Mouse (Mus musculus): ENCODE results near the gene Comtd1. TPM values are rescaled to one million over a fixed set of nuclear protein-coding genes. Genes with fewer than 3 reads are reported as not detected.

Gene Comtd1
- polyA plus RNA-seq (2014; fragmentation: Nextera tagmentation; extraction: Ambion mirVana) = 18.7 and 19.4 TPM in 2 replicates

DNA sequence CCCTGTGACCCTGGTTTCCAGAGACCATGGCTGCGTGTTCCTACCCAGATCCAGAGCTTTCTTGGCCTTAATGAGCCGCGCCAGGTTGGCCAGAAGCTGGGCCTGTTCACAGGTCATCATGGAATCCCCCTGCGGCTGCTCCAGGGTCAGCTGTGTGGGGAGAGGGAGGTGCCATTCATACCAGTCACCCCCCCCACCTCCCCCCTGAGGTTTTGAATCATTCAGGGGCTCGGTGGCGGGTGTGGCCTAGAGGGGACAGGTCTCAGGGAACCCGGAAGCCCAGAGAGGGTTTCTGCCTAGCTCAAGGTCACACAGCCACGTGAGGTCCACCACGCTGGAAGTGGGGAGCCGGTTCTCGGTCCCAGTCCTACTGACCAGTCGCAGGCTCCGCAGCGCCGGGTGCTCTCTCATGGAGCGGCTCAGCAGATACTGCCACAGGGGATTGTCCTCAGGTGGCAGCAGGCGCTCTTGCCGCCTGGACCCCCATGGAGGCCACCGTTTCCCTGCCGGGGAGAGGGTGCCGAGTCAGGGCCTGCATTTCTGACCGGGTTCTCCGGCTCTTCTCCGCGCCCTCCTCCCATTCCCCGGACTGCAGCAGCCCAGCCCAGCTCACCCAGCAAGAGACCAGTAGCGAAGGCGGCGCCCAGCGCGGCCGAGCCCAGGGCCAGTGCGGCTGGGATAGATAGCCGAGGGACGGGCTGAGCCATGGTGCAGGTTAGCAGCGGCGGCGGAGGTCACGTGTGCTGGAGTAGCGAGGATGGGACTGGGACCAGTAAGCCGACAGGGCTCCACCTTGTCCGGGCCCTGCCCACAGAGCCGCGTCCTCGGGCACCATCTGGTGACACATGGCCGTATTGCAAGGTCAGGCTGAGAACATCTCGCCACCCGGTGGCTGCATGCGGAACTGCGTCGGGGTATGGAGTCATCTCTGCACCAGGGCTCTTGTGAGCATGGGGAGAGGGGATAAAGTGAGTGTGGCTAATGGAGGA, at the start of gene Comtd1:
Gene Comtd1, minus strand, starts transcription at position 812 of the 989 bp plus-strand sequence.
- Histone ChIP-seq H3K9ac (ENCODE audit: low read depth, low read length) (peak within 1 kb of the TSS; percentile 78), H3K27me3 (replicated peaks; ENCODE audit: control insufficient read depth, insufficient read depth, low read length) (no peaks in the 10 kb centered on the region), H3K9me3 (ENCODE audit: control insufficient read depth, low read length) (no peaks in the 10 kb centered on the region), H3K4me3 (ENCODE audit: low read depth, low read length) (peak within 1 kb of the TSS; percentile 81), H3K4me2 (ENCODE audit: low read depth, low read length) (peak within 1 kb of the TSS; percentile 100), H3K27ac (replicated peaks; ENCODE audit: low read depth, low read length) (peak within 1 kb of the TSS; percentile 71), H3K4me1 (ENCODE audit: control insufficient read depth, insufficient read depth, low read length) (peaks cover 9% of the 10 kb centered on the region; the same call in 1 of the 2 replicates), H3K36me3 (ENCODE audit: control insufficient read depth, insufficient read depth, low read length) (peaks cover 32% of the 10 kb centered on the region)
- peak; percentile 88 for ATAC-seq (ENCODE audit: low read depth)
- DNase-seq (ENCODE audit: low spot score) = peak; percentile 94
- WGBS = under 1% methylated on average over 26 of the region's 51 CpGs

DNA sequence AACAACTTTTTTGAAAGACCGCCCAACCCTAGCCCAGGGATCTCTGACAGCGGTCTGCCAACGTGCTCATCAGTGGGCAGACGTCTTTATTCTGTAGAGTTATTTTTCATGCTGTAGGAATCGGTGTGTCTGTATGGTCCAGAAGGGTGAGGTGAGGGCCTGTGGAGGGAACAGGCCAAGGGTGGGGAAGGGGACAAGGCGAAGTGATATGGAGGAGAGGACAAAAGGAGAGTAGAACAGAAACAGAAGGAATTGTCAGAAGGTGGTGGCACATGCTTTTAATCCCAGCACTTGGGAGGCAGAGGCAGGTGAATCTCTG, 43.5 kb upstream of the Comtd1 start:
- H3K9me3 ChIP-seq (ENCODE audit: control insufficient read depth, low read length) = no peaks in the 10 kb centered on the region
- WGBS = 65% methylated on average over 6 of the region's 6 CpGs
- no peak overlapping the region for H3K27ac ChIP-seq (replicated peaks; ENCODE audit: low read depth, low read length)
- H3K9ac ChIP-seq (ENCODE audit: low read depth, low read length) = no peak overlapping the region
- no peak for ATAC-seq (ENCODE audit: low read depth)
- no peaks in the 10 kb centered on the region for H3K36me3 ChIP-seq (ENCODE audit: control insufficient read depth, insufficient read depth, low read length)
- H3K4me3 ChIP-seq (ENCODE audit: low read depth, low read length) = no peak overlapping the region
- H3K4me1 ChIP-seq (ENCODE audit: control insufficient read depth, insufficient read depth, low read length) = peaks cover 7% of the 10 kb centered on the region; the same call in 1 of the 2 replicates
- no peaks in the 10 kb centered on the region for H3K27me3 ChIP-seq (replicated peaks; ENCODE audit: control insufficient read depth, insufficient read depth, low read length)
- no peak for DNase-seq (ENCODE audit: low spot score)
- 0 out of 2 replicates have a peak overlapping the region, but pooled peaks have one; percentile 30 for H3K4me2 ChIP-seq (ENCODE audit: low read depth, low read length)

DNA sequence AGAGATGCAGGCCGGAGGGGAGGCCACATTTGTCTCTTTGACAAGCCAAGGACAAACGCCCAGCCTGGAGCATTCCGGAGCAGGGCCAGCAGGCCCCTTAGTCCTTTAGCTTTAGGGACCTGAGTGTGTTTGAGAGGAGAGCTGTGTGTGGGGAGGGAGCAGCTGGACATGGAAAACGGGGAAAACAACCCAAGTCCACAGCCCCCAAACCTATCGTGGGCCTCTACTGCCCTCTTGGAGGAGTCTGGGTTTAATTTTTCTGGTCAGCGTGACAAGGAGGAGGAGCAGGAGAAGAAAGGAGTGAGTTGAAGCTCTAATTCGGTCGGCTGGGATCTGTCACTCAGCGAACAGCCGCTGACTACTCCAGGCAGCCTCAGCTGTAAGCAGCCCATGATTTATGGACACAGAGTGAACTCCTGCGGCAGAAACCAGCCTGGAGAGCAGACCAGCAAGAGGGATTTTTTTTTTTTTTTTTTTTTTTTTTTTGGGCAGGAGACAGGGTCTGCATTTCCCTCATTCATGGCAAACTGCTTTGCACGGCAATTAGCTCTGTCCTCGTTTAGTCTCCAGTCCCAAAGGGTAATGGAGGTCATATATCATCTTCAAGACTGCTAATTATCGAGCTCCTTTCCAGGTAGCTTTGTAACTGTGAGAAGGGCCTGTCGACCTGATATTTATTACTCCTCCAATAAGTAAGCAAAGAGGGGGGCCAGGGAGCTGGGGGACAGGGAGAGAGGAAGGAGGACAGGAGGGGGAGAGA, 43.0 kb upstream of the Comtd1 start:
- WGBS = 17% methylated on average over 15 of the region's 15 CpGs

DNA sequence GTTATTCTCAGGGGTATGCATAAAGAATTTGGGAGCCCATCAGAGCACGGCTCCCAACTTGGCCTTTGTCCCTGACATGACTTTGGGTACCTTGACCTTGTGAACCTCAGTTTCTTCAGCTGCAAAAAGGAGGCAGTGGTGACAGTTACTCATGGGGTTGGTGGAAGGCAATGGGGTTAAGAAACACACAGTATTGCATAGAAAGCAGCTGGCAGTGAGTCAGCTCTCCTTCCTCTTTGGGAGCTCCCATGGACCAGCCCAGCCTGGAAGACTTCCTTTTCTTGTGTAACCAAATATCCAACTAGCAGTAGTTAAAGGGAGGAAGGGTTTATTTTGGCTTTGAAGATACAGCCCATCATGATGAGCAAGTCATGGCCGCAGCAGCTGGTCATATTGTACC, 41.7 kb upstream of the Comtd1 start:
- no peak overlapping the region for H3K27ac ChIP-seq (replicated peaks; ENCODE audit: low read depth, low read length)
- no peak for ATAC-seq (ENCODE audit: low read depth)
- H3K36me3 ChIP-seq (ENCODE audit: control insufficient read depth, insufficient read depth, low read length) = no peaks in the 10 kb centered on the region
- H3K4me3 ChIP-seq (ENCODE audit: low read depth, low read length) = no peak overlapping the region
- no peak overlapping the region for H3K9ac ChIP-seq (ENCODE audit: low read depth, low read length)
- DNase-seq (ENCODE audit: low spot score) = peak; percentile 36
- H3K4me1 ChIP-seq (ENCODE audit: control insufficient read depth, insufficient read depth, low read length) = peaks cover 7% of the 10 kb centered on the region; the same call in 1 of the 2 replicates
- H3K9me3 ChIP-seq (ENCODE audit: control insufficient read depth, low read length) = no peaks in the 10 kb centered on the region
- H3K4me2 ChIP-seq (ENCODE audit: low read depth, low read length) = no peak overlapping the region
- H3K27me3 ChIP-seq (replicated peaks; ENCODE audit: control insufficient read depth, insufficient read depth, low read length) = no peaks in the 10 kb centered on the region
- 71% methylated on average over 2 of the region's 2 CpGs for WGBS

More for the DNA sequence above, 43.0 kb upstream of the Comtd1 start:
- DNase-seq (ENCODE audit: low spot score) = peak; percentile 77
- H3K4me2 ChIP-seq (ENCODE audit: low read depth, low read length) = peak overlapping the region; percentile 30
- no peaks in the 10 kb centered on the region for H3K27me3 ChIP-seq (replicated peaks; ENCODE audit: control insufficient read depth, insufficient read depth, low read length)
- H3K27ac ChIP-seq (replicated peaks; ENCODE audit: low read depth, low read length) = no peak overlapping the region
- no peaks in the 10 kb centered on the region for H3K9me3 ChIP-seq (ENCODE audit: control insufficient read depth, low read length)
- 0 out of 2 replicates have a peak overlapping the region, but pooled peaks have one; percentile 0 for H3K9ac ChIP-seq (ENCODE audit: low read depth, low read length)
- H3K4me3 ChIP-seq (ENCODE audit: low read depth, low read length) = no peak overlapping the region
- H3K4me1 ChIP-seq (ENCODE audit: control insufficient read depth, insufficient read depth, low read length) = peaks cover 7% of the 10 kb centered on the region; the same call in 1 of the 2 replicates
- H3K36me3 ChIP-seq (ENCODE audit: control insufficient read depth, insufficient read depth, low read length) = no peaks in the 10 kb centered on the region
- peak; percentile 83 for ATAC-seq (ENCODE audit: low read depth)

DNA sequence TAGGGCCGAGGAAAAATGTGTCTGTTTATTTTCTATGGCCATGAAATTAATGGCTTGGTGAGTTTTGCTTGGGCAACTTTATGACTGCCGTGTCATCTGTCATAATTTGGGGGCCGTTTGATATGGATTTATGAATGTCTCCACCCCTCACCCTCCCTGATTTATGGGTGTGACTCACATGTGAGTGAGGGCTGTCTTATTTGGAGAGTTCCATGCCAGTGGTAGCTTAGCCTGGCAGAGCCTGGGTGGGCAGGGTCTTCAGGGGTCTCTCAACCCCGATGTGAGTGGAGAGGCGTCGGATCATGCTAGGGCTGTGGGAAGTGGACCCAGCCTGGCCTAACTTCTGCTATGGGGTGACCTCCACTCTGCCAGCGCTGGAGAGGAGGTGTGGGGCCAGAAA, 18.0 kb upstream of the Comtd1 start:
- Histone ChIP-seq H3K27me3 (replicated peaks; ENCODE audit: control insufficient read depth, insufficient read depth, low read length) (no peaks in the 10 kb centered on the region), H3K27ac (replicated peaks; ENCODE audit: low read depth, low read length) (no peak overlapping the region), H3K9ac (ENCODE audit: low read depth, low read length) (no peak overlapping the region), H3K4me3 (ENCODE audit: low read depth, low read length) (no peak overlapping the region), H3K9me3 (ENCODE audit: control insufficient read depth, low read length) (no peaks in the 10 kb centered on the region), H3K4me1 (ENCODE audit: control insufficient read depth, insufficient read depth, low read length) (no peaks in the 10 kb centered on the region), H3K36me3 (ENCODE audit: control insufficient read depth, insufficient read depth, low read length) (no peaks in the 10 kb centered on the region), H3K4me2 (ENCODE audit: low read depth, low read length) (no peak overlapping the region)
- DNase-seq (ENCODE audit: low spot score) (no peak), ATAC-seq (ENCODE audit: low read depth) (no peak)
- WGBS = 67% methylated on average over 6 of the region's 7 CpGs

DNA sequence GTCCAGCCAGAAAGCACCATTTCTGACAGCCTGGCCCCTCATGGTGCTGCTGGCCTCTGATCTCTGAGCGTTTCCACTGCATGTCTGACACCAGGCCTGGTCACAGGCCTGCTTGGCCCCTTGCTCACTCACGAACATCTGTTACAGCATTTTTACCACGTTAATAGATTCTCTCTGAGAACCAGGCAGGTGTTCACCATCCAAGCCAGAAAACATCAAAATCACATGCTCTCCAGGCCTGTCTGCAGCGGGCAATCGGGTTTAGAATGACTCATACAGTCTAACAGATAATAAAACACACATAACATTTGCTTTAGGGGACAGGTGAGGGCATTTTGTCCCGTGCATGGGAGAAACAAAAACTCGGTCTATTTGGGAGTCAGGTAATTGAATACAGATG, 17.5 kb upstream of the Comtd1 start:
- no peak overlapping the region for H3K4me3 ChIP-seq (ENCODE audit: low read depth, low read length)
- WGBS = 17% methylated on average over 7 of the region's 7 CpGs
- no peaks in the 10 kb centered on the region for H3K36me3 ChIP-seq (ENCODE audit: control insufficient read depth, insufficient read depth, low read length)
- ATAC-seq (ENCODE audit: low read depth) (no peak), DNase-seq (ENCODE audit: low spot score) (no peak)
- no peak overlapping the region for H3K27ac ChIP-seq (replicated peaks; ENCODE audit: low read depth, low read length)
- H3K4me2 ChIP-seq (ENCODE audit: low read depth, low read length) = no peak overlapping the region
- H3K27me3 ChIP-seq (replicated peaks; ENCODE audit: control insufficient read depth, insufficient read depth, low read length) = no peaks in the 10 kb centered on the region
- H3K9ac ChIP-seq (ENCODE audit: low read depth, low read length) = no peak overlapping the region
- no peaks in the 10 kb centered on the region for H3K9me3 ChIP-seq (ENCODE audit: control insufficient read depth, low read length)
- H3K4me1 ChIP-seq (ENCODE audit: control insufficient read depth, insufficient read depth, low read length) = no peaks in the 10 kb centered on the region

DNA sequence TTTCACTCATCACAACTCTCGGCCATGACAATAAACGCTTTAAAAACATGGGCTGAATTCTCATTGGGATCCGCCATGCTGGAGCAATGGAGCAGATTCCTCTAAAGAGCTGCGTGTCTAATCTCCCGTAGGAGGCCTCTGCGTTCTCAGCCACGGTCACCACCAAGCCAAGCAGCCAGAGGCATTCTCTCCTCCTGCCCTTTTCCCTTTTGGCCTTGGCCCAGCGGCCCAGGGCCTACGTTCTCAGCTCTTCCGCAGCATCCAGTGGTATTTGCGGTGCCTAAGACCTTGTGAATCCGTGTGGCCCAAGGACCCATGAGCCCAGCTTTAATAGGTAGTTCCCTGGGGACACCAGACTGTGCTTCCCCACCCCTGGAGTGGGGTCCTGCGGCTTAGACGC, 8.1 kb upstream of the Comtd1 start:
- H3K4me3 ChIP-seq (ENCODE audit: low read depth, low read length) = no peak overlapping the region
- ATAC-seq (ENCODE audit: low read depth) = no peak
- H3K9me3 ChIP-seq (ENCODE audit: control insufficient read depth, low read length) = no peaks in the 10 kb centered on the region
- 83% methylated on average over 14 of the region's 14 CpGs for WGBS
- no peak for DNase-seq (ENCODE audit: low spot score)
- no peak overlapping the region for H3K9ac ChIP-seq (ENCODE audit: low read depth, low read length)
- H3K27ac ChIP-seq (replicated peaks; ENCODE audit: low read depth, low read length) = no peak overlapping the region
- no peaks in the 10 kb centered on the region for H3K36me3 ChIP-seq (ENCODE audit: control insufficient read depth, insufficient read depth, low read length)
- H3K4me1 ChIP-seq (ENCODE audit: control insufficient read depth, insufficient read depth, low read length) = peaks cover 8% of the 10 kb centered on the region
- no peaks in the 10 kb centered on the region for H3K27me3 ChIP-seq (replicated peaks; ENCODE audit: control insufficient read depth, insufficient read depth, low read length)
- no peak overlapping the region for H3K4me2 ChIP-seq (ENCODE audit: low read depth, low read length)

DNA sequence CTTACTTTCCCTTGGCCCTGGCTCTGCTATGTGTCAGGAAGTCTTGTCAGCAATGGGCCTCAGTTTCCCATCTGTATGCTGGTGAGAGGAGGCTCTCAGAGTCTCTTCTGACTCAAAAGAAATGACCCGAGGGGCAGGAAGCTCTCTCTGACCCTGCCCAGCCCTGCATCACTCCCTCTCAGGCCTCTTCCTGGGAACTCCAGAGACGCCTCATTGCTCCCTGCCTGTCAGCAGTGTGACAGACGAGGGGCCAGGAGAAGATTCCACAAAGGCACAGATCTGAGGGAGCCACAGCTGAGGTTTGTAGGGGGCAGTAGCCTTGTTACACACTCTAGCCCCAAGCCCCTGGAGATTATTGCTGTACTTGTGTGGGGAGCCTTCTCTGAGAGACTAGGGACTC, 7.2 kb upstream of the Comtd1 start:
- no peak for DNase-seq (ENCODE audit: low spot score)
- no peak overlapping the region for H3K4me2 ChIP-seq (ENCODE audit: low read depth, low read length)
- no peak for ATAC-seq (ENCODE audit: low read depth)

More for the DNA sequence above, 7.2 kb upstream of the Comtd1 start:
- Histone ChIP-seq H3K4me3 (ENCODE audit: low read depth, low read length) (no peak overlapping the region), H3K36me3 (ENCODE audit: control insufficient read depth, insufficient read depth, low read length) (no peaks in the 10 kb centered on the region), H3K9me3 (ENCODE audit: control insufficient read depth, low read length) (no peaks in the 10 kb centered on the region), H3K9ac (ENCODE audit: low read depth, low read length) (no peak overlapping the region), H3K4me1 (ENCODE audit: control insufficient read depth, insufficient read depth, low read length) (peaks cover 8% of the 10 kb centered on the region), H3K27me3 (replicated peaks; ENCODE audit: control insufficient read depth, insufficient read depth, low read length) (no peaks in the 10 kb centered on the region), H3K27ac (replicated peaks; ENCODE audit: low read depth, low read length) (no peak overlapping the region)
- 25% methylated on average over 3 of the region's 3 CpGs for WGBS
